Mouse (Mus musculus) megakaryocyte, embryonic 14.5 days (primary cell): ENCODE data around the gene Oip5.

ENCODE experiments used
- FLI1 ChIP-seq: IDR thresholded peaks from 2 replicates; pipeline ENCODE4 v1.6.1; 2012; ENCODE audit warnings: low read length, inconsistent platforms, mixed read lengths
- GATA1 ChIP-seq: IDR thresholded peaks from 3 replicates; pipeline ENCODE4 v1.6.1; 2012; ENCODE audit warnings: mixed read lengths, low read length, inconsistent platforms, borderline replicate concordance

DNA sequence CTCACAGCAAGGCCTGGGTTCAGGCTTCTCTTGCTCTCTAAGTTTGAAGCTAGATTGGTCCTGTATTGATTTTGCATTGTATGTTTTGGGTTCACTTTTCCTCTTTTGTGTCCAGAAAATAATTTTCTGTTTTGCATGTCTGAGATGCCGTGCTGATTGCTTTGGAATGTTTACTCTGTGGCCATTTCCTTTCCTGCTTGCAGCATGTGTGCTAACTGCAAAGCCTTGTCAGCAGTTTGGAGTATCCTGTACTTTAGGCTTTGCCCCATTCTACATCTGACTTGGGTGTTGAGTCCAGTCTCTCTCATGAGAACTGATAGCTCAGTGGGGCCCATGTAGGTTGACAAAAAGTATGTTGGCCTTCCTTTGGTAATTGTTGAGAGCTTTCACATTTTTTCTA lies 15.8 kb downstream of the Oip5 start:
- TF ChIP-seq GATA1: no peak
- no peak for TF ChIP-seq FLI1
